Mouse (Mus musculus) urinary bladder, postnatal 4 days (tissue): ENCODE results near the gene Coq9.

Source experiments
- DNase-seq, 2 experiments: peaks; one replicate each; pipeline ENCODE4 v3.0.0; 2021 to 2022; ENCODE audit warnings: low spot score in 2 of 2

The Coq9 gene

DNA sequence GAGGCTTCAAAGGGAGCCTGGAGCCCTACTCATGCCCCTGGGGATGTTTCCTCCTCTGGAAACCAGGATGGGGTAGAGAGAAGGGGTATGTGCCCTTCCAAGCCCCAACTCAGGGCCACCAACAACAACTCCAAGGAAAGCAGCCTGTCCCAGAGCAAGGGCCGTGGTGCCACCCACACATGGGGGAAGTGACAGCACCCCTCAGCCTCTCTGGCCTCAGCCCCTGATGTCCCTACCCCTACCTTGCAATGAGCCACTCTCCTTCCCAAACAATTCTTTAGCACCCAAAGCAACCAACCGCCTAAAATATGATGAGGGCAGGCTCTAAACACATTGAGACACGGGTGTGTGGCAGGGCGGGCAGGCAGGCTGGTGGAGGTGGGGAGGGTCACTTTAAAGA is 31.9 kb downstream of the Coq9 start:
- no peak for DNase-seq

DNA sequence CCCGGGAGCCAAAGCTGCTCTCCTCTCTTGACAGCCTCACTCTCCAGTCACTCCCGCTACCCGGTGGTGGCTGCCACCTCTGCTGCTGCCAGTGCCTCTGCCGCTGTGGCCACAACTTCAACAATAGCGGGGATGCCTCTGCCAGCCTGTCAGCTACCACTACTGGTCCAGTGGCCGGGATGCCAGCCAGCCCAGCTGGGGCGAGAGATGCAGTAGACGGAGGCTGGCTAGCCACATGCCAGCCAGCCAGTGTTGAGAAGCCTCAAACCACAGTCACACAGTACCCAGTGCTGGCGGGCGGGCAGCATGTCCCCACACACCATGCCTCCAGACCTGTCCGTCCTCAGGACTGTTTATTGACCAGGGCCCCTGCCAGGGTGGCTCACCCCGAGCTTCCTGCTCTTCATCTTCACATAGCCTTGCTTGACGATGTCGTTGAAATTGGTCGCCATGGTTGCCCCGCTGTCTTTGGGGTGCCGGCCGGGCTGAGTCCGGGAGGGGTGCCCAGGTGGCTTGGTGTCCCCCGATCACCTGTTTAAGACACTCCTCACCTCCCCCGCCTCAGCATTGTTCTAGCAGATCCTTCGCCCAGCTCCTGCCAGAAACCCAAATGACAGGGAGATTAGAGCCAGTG is 32.5 kb downstream of the Coq9 start:
- DNase-seq: no peak

DNA sequence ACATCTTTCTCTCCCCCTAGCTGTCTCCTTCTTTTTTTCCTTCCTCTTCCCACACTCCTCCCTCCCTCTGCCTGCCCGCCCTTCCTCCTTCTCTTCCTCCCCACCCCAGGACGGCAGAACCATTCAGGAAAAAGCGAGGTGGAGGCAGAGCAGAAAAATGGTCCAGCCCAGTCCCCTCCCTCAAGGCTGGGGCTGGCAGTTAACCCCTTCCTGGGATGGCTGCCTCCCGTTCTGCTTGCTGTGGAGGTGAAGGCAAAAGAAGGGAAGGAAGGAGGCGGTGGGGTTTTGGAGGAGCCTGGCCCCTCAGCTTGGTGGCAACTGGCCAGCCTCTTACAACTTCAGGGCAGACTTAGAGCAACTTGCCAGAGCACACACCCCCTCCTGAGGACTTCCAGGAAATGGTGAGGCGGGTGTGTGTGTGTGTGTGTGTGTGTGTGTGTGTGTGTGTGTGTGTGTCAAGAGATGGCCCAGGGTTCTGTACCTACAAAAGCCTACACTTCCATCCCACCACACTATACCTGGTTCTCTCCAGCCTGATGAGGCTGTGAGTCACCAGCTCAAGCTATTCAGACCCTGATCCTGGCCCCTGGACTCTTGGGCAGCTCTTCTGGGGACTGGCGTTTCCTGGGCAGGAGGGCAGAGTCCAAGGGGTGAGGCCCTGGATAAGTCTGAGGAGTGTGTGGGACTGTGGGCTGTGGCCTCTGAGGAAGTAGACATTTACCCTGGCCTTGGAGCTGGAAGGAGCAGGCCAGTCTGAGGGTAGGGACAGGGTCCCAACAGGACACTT is 33.2 kb downstream of the Coq9 start:
- peak; percentile 68 to 71 for DNase-seq

DNA sequence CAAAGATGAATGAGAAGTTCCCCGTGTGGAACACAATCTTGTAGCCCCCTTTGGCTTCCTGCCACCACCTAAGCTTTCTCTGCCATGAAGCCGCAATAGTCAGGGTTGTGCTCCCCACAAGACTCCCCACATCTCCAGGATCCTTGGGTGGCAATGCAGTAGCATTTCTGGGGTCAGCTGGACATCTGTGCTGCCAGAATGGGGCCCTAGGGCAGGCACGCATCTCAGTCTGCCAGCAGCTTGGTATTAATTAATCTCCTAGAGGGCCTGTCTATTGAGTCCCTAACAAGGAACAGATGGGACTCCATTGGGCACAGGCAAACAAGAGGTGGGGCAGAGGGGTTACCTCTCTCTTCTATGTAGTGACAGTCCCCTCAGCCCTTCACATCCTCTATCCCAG is 34.0 kb downstream of the Coq9 start:
- no peak for DNase-seq

DNA sequence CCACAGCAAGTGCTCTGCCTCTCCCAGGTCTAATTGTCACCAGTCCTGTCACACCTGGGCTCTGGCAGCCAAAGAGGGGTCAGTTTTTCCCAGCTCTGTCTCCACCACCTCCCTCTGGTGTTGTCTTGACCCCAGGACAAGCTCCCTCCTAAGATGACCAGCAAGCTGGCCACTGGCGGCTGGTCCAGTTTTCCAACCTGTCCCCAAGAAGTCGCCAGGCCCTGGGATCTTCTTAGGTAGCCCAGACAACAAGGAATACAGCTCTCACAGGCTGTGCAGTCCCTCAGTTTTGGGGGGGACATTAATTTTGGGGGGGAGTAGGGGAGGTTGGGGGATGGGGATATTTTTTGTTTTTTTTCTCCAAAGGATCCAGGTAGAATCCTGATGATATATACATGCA is 34.5 kb downstream of the Coq9 start:
- no peak for DNase-seq

DNA sequence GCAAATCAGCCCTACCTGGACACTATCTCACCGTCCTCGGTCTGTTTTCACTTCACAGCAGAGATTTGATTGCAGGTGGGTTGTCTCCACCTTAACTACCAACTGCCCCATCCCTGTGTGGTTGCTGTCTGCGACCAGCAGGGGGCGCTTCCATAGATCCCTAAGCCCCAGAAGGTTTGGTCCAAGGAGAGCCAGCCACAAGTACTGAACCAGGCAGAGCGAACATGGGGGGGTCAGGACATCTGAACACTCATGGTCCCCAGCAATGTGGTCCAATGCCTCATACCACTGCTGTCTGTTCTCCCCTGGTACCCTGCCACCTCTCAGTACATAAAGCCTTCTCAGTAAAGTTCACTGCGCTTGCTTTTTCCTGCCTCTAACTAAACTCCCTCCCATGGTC is 36.2 kb downstream of the Coq9 start:
- peak; percentile 55 to 75 for DNase-seq

DNA sequence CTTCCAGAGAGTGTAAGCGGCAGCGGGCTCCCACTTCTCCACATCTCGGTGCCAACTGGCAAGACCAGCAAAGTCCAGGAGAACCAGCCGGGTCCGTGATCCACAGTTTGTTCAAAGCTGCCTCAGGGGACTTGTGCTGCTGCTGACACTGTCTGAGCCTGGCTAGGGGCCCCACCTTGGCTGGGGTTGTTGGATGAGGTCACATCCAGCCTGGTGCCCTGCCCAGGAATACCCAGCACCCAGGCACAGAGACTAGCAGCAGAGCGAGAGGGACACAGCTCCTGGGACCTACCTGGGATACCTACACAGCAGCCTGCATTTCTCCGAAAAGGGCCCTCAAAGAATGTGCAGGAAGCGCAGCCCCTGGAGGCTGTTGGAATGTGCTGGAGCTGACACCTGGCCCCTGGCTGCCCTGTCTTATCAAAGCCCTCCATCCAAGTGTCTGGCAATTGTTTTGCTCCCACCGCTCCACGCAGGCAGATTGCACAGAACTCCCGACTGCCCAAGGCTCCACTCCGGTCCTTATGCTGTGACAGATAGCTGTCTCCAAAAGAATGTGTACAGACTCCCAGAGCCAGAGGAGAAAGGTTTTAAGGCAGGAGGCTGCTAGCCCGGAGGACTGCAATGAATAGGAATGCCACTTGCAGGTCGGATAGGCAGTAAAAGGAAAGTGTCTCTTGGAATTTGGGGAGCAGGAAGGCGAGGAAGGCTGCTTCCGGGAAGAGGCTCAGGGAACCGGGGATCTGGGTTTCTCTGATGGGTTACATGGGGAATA is 37.2 kb downstream of the Coq9 start:
- no peak for DNase-seq

DNA sequence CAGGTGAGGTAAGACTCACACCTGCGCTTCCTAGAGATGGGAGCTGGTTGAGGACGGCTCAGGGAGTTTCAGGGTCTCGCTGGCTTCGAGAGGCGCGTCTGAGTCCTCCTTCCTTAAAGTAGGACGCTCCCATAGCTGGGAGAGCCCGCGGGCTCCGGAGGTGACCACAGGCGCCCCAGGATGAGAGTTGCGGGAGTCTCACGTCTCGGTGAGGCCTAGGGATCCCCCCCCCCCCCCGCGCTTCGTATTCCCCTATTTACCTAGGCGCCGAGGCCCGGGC is 37.7 kb downstream of the Coq9 start:
- DNase-seq: no peak

DNA sequence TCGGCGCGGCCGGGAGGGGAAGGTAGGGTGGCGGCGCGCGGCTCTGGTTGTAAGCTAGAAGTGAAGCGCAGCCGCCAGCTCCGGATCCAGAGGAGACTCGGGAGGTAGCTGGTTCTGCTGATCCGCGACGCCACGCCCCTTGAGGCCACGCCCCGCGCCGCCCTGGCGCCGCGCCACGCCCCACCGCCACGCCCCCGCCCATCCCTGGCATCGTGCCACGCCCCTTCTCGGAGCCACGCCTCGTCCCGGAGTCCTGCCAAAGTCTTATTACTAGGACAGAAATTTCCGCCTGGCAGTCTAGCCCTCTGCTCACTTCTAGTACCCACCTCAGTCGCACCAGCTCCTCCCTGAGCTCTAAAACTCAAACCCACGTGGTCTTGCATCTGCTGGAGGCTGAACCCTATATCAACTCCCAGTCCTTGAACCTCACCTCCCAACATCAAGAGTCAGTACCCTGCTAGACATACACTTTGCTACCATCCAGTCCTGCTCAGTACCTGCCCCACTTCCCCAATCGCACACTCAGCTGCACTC is 38.1 kb downstream of the Coq9 start, which contains the start of gene Dok4:
Gene Dok4, minus strand, starts transcription at position 134 of the 534 bp plus-strand sequence.
- DNase-seq: peak; percentile 86 to 94

DNA sequence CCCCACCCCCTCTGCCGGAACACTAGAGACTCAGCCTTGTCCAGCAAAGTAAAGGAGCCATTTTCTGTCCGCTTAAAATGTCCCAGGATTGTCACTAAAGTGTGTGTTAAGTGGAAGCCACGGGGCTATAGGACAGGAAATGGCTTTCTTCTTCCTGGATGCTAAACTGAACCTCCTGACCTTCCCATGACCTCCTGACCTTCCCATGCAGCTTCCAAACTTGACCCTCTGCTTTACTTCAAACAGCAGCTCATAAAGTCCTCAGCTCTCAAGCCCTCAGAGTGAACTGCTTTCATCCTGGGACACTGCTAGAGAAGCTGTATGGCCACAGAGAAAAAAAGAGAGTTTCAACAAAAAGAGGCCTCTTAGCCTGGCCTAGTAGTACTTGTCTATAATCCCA is 38.7 kb downstream of the Coq9 start:
- DNase-seq: no peak

DNA sequence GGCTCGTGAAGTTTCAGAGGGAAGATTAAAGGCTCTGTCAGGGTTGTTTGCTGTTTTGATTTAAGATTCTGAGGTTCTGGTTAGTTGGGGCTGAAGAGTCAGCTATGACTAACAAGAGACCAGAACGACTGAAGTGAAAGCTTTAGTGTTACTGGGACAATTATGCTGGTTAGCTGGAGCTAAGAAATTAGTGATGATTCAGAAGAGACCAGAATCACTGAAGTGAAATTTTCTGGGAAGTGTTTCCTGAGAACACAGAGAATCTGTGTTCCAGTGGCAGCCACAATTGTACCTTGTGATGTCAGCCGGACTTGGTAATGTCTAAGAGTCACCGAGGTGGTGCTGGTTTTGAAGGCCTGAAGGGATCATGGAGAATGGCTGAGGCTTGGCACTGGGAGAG is 42.6 kb downstream of the Coq9 start:
- DNase-seq: no peak

DNA sequence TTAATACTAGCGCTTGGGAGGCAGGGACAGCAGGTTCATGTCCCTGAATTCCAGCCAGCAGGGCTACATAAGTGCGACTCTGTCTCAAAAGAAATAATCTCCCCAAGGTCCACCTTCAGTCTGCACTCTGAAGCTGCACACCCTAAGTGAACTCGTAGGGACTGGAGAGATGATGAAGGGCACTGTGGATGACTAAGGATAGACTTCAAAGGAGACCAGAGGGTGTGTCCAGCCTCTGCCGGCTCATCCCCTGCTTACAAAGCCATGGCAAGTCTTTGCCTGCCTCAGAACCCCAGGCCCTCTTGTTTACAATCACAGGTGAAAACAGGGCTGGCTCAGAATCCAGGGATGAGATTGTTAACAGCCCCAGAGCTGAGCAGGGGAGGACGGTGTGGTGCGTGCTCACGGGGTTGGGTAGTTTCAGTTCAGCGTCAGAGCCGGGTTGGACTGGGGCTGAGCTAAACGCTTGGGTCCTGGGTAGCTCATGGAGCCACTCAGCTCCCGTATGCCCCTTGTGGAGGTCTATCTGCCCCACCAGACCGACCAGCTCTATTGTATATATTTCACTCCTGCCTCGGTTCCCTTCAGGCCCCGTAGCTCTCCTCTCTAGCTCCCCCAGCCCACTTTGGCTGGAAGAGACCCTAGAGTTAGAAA is 50.4 kb downstream of the Coq9 start:
- no peak for DNase-seq

DNA sequence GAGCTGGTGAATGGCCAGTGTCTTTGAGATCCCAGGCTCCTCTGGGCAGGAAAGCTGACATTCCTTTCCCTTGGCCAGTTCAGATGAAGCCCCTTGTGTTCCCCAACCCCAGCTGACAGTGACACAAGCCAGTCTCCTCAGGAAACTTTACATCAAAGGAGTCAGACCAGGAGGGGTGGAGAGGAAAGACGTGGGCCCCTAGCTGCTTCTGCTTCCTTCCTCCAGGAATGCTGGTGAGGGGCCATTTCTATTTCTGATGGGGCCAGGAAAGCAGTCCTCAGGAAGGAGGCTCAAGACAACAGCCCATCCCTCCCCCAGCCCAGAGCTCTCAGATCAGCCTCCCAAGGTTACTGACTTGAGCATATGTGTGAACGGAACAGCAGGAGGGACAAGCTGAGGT is 54.8 kb downstream of the Coq9 start:
- DNase-seq: no peak

DNA sequence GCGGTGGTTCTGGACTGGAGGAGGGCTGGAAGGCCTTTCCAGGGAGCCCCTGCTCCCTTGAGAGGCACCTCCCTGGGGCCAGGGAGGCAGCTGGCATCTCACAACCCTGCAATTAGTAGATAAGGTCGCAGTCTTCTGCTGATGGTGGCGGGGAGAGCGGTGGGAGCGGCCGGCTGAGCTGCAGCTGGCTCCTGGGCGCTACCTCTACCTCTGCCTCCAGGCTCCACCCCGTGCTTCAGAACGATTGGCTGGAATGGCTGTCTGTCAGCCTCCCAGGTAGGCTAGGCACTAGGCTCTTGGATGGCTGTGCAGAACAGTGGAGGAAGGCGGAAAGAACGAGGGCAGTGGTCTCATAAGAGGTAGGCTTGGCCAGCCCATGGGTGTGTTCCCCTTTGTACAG is 61.1 kb downstream of the Coq9 start:
- DNase-seq: no peak

DNA sequence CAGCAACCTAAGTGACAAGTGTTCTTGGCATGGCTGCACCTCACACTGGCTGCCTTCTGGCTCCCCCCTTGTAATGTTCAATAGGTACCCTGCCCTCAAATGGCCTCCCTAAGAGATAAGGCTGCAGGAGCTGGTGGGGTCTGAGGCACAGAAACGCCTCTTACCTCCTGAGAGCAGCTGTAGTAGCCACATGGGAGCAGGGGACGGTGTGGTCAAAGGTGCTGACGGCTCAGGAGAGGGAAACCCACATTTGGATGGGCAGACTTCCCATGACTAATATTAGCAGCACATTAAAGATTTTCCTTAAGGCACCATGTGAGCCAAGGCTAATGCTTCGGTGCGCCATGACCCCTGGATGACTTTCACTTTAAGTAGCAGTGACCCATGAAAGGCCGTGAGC is 62.5 kb downstream of the Coq9 start:
- DNase-seq: no peak

DNA sequence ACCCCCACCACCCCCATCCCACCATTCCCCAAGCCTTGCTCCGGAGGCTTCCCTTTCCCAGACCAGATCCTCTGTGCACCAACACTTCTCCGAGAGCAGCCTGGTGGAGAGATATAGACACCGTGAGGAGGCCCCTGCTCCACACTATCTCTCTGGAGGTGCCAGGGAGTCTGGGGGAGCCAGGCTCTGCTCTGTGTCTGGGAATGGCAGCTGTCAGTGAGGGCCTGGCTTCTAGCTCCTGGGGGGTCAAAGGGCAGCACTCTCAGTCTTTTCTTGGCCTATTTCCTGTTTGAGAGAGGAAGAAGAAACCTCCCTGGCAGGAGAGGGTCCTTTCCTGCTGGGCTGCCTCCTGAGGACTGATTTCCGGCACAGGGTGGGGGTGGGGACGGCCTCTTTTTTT is 62.9 kb downstream of the Coq9 start:
- no peak for DNase-seq

DNA sequence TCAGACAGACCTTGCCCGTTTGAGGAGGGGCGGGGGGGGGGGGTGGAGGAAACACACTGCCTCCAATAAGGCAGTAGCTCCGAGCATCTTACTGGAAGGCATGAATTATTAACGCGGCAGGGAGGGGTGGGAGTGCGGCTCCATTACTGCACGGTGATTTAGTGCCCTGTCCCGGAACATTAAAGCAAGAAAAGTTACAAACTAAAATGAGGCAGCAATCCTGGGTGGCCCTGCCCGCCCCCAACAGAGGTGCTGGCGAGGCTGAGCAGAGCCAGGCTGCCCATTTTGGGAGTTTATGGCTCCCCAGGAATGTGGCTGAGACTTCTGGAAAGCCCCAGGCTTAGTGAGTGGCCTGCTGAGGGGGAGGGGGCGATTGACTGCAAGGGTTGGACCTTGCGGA is 65.6 kb downstream of the Coq9 start:
- peak in 1 of 2 experiments; percentile 54 for DNase-seq
